Mouse (Mus musculus) MEL (cell line): ENCODE results near the gene Itgb2. TPM values are rescaled to one million over a fixed set of nuclear protein-coding genes. Genes with fewer than 3 reads are reported as not detected.

Experiments used
- DNase-seq: peaks from one replicate; pipeline ENCODE4 v3.0.0; 2011; ENCODE audit warnings: low read depth, low spot score
- H3K27ac ChIP-seq: 2 replicates; pipeline ENCODE4 v1.5.1; 2012; ENCODE audit warnings: low read depth, mild to moderate bottlenecking, control low read depth, low read length, moderate library complexity; ENCODE audit not compliant: control insufficient read depth
- H3K27me3 ChIP-seq, 2 experiments: fragments of 150-350 bp in 1 of 2; sonication (generic) in 1 of 2; 2 replicates each; pipeline ENCODE4 v1.6.1; 2012; ENCODE audit warnings: low read length in 2 of 2, mild to moderate bottlenecking in 2 of 2, improper control_type of control experiment in 1 of 2, moderate library complexity in 1 of 2; ENCODE audit not compliant: insufficient read depth in 2 of 2, control insufficient read depth in 1 of 2
- H3K36me3 ChIP-seq, 2 experiments: 2 replicates each; pipeline ENCODE4 v1.6.1; 2012 to 2014; ENCODE audit warnings: low read length in 2 of 2, improper control_type of control experiment in 1 of 2, inconsistent platforms in 1 of 2, mild to moderate bottlenecking in 1 of 2; ENCODE audit not compliant: insufficient read depth in 2 of 2, control insufficient read depth in 1 of 2
- H3K4me1 ChIP-seq, 2 experiments: fragments of 150-350 bp in 1 of 2; sonication (generic) in 1 of 2; 2 replicates each; pipeline ENCODE4 v1.6.1; 2012; ENCODE audit warnings: low read length in 2 of 2, improper control_type of control experiment in 1 of 2, mild to moderate bottlenecking in 1 of 2; ENCODE audit not compliant: insufficient read depth in 2 of 2, control insufficient read depth in 1 of 2
- H3K4me3 ChIP-seq, 2 experiments: fragments of 150-350 bp in 1 of 2; sonication (generic) in 1 of 2; 2 replicates each; pipeline ENCODE4 v1.5.1; 2012; ENCODE audit warnings: low read depth in 2 of 2, low read length in 2 of 2, mild to moderate bottlenecking in 2 of 2, moderate library complexity in 2 of 2, control low read depth in 1 of 2, improper control_type of control experiment in 1 of 2; ENCODE audit not compliant: control insufficient read depth in 1 of 2, insufficient read depth in 1 of 2
- H3K79me2 ChIP-seq: 2 replicates; pipeline ENCODE4 v1.6.1; 2012; ENCODE audit warnings: mild to moderate bottlenecking, low read length, moderate library complexity; ENCODE audit not compliant: control insufficient read depth, poor library complexity, insufficient read depth
- H3K9ac ChIP-seq: 2 replicates; pipeline ENCODE4 v1.6.1; 2012; ENCODE audit warnings: low read depth, mild to moderate bottlenecking, control low read depth, low read length, moderate library complexity; ENCODE audit not compliant: control insufficient read depth, poor library complexity, severe bottlenecking
- H3K9me3 ChIP-seq: fragments of 150-350 bp; sonication (generic); replicated peaks from 2 replicates; pipeline ENCODE4 v1.6.1; 2012; ENCODE audit warnings: mild to moderate bottlenecking, low read length, improper control_type of control experiment, moderate library complexity; ENCODE audit not compliant: insufficient read depth
- BHLHE40 ChIP-seq: IDR thresholded peaks from 2 replicates; pipeline ENCODE4 v1.6.1; 2012; ENCODE audit warnings: low read depth, mild to moderate bottlenecking, inconsistent platforms, low read length, improper control_type of control experiment, borderline replicate concordance
- CHD1 ChIP-seq: IDR thresholded peaks from 2 replicates; pipeline ENCODE4 v1.6.1; 2012; ENCODE audit warnings: low read depth, mild to moderate bottlenecking, inconsistent platforms, low read length, improper control_type of control experiment
- CTCF ChIP-seq, 3 experiments: IDR thresholded peaks in 2 of 3; conservative IDR thresholded peaks in 1 of 3; 2 replicates each; pipeline ENCODE4 v1.5.1; 2011 to 2012; ENCODE audit warnings: low read length in 3 of 3, low read depth in 2 of 3, mild to moderate bottlenecking in 2 of 3, improper control_type of control experiment in 1 of 3, inconsistent platforms in 1 of 3, mixed read lengths in 1 of 3, moderate library complexity in 1 of 3; ENCODE audit not compliant: control insufficient read depth in 1 of 3, insufficient read depth in 1 of 3, poor library complexity in 1 of 3, severe bottlenecking in 1 of 3
- ETS1 ChIP-seq: IDR thresholded peaks from 2 replicates; pipeline ENCODE4 v1.6.1; 2012; ENCODE audit warnings: low read depth, mild to moderate bottlenecking, inconsistent platforms, low read length, improper control_type of control experiment, moderate library complexity
- GABPA ChIP-seq: IDR thresholded peaks from 2 replicates; pipeline ENCODE4 v1.6.1; 2012; ENCODE audit warnings: low read depth, mild to moderate bottlenecking, inconsistent platforms, low read length, improper control_type of control experiment, moderate library complexity
- GATA1 ChIP-seq: IDR thresholded peaks from 2 replicates; pipeline ENCODE4 v1.6.1; 2011; ENCODE audit warnings: low read depth, low read length, improper control_type of control experiment
- JUND ChIP-seq: IDR thresholded peaks from 2 replicates; pipeline ENCODE4 v1.6.1; 2011; ENCODE audit warnings: low read depth, mild to moderate bottlenecking, improper control_type of control experiment, low read length
- KAT2A ChIP-seq: conservative IDR thresholded peaks from 2 replicates; pipeline ENCODE4 v1.6.1; 2012; ENCODE audit warnings: low read depth, low read length, improper control_type of control experiment, inconsistent platforms
- MAX ChIP-seq: IDR thresholded peaks from 2 replicates; pipeline ENCODE4 v1.6.1; 2011; ENCODE audit warnings: low read length, improper control_type of control experiment
- MAZ ChIP-seq: IDR thresholded peaks from 2 replicates; pipeline ENCODE4 v1.6.1; 2012; ENCODE audit warnings: low read depth, mild to moderate bottlenecking, inconsistent platforms, low read length, improper control_type of control experiment
- MYB ChIP-seq: IDR thresholded peaks from 2 replicates; pipeline ENCODE4 v1.6.1; 2011; ENCODE audit warnings: mild to moderate bottlenecking, low read depth, low read length, improper control_type of control experiment
- NRF1 ChIP-seq: IDR thresholded peaks from 2 replicates; pipeline ENCODE4 v1.6.1; 2014; ENCODE audit warnings: low read depth, mild to moderate bottlenecking, inconsistent platforms, low read length, improper control_type of control experiment, moderate library complexity; ENCODE audit not compliant: poor library complexity, insufficient read depth, severe bottlenecking
- RAD21 ChIP-seq: IDR thresholded peaks from 2 replicates; pipeline ENCODE4 v1.6.1; 2011; ENCODE audit warnings: mild to moderate bottlenecking, low read depth, low read length, improper control_type of control experiment
- RCOR1 ChIP-seq: IDR thresholded peaks from 2 replicates; pipeline ENCODE4 v1.6.1; 2012; ENCODE audit warnings: low read depth, mild to moderate bottlenecking, inconsistent platforms, low read length, improper control_type of control experiment
- SIN3A ChIP-seq: IDR thresholded peaks from 2 replicates; pipeline ENCODE4 v1.6.1; 2012; ENCODE audit warnings: low read length, improper control_type of control experiment, inconsistent platforms
- SMC3 ChIP-seq: IDR thresholded peaks from 2 replicates; pipeline ENCODE4 v1.6.1; 2011; ENCODE audit warnings: low read depth, low read length, improper control_type of control experiment
- TAL1 ChIP-seq: IDR thresholded peaks from 2 replicates; pipeline ENCODE4 v1.6.1; 2012; ENCODE audit warnings: mild to moderate bottlenecking, inconsistent platforms, low read length, moderate library complexity, mixed read lengths
- TCF12 ChIP-seq: IDR thresholded peaks from 2 replicates; pipeline ENCODE4 v1.6.1; 2014; ENCODE audit warnings: low read depth, mild to moderate bottlenecking, inconsistent platforms, low read length, improper control_type of control experiment, moderate library complexity
- ZC3H11A ChIP-seq: IDR thresholded peaks from 2 replicates; pipeline ENCODE4 v1.6.1; 2012; ENCODE audit warnings: low read depth, mild to moderate bottlenecking, inconsistent platforms, low read length, improper control_type of control experiment
- ZMIZ1 ChIP-seq: IDR thresholded peaks from 2 replicates; pipeline ENCODE4 v1.6.1; 2012; ENCODE audit warnings: low read depth, mild to moderate bottlenecking, inconsistent platforms, low read length, improper control_type of control experiment, moderate library complexity
- polyA plus RNA-seq, 2 experiments: library from polyadenylated mRNA; stranded (reverse) in 1 of 2; unstranded in 1 of 2; fragments of >175 nt in 1 of 2; fragments of >200 nt in 1 of 2; gene quantifications; 2 replicates each; pipeline versions ENCODE4 v1.2.1 to v1.2.4; 2012; ENCODE audit warnings: low replicate concordance in 2 of 2, low read depth in 1 of 2; ENCODE audit not compliant: insufficient read length in 2 of 2, insufficient read depth in 1 of 2, missing spikeins in 1 of 2
- total RNA-seq: library from RNA; depleted of rRNA; stranded (reverse); fragments of 300-350 nt; gene quantifications from 2 replicates; pipeline ENCODE4 v1.2.3, GENCODE M21; 2012

Gene Itgb2
- total and polyA plus RNA-seq, 3 experiments: 36.9 to 45.8 TPM; not detected in 1

GRCm38 (mm10) chr10:77589117-77589516 lies 59.1 kb downstream of the Itgb2 start (continued):
- TF ChIP-seq TAL1 (no peak), JUND (no peak), CHD1 (no peak), MAZ (0 out of 2 replicates have a peak, but pooled peaks have one; percentile 35), BHLHE40 (no peak), TCF12 (no peak), SIN3A (no peak; the same call in 1 of the 2 replicates), ZMIZ1 (no peak), MYB (no peak), RCOR1 (no peak), ETS1 (0 out of 2 replicates have a peak, but pooled peaks have one; percentile 15), GATA1 (peak; percentile 38; the same call in 1 of the 2 replicates)

GRCm38 (mm10) chr10:77589749-77590148 lies 59.7 kb downstream of the Itgb2 start:
- H3K79me2 ChIP-seq: peaks cover 5% of the 10 kb centered on the region
- no peak for TF ChIP-seq KAT2A
- H3K9ac ChIP-seq: no peak overlapping the region
- no peak for DNase-seq
- H3K9me3 ChIP-seq: no peaks in the 10 kb centered on the region
- no peaks in the 10 kb centered on the region for H3K27me3 ChIP-seq
- no peak overlapping the region for H3K27ac ChIP-seq
- H3K36me3 ChIP-seq: peaks cover 5 to 11% of the 10 kb centered on the region in 2 experiments
- no peak overlapping the region for H3K4me3 ChIP-seq
- peaks cover 8 to 10% of the 10 kb centered on the region in 2 experiments for H3K4me1 ChIP-seq

GRCm38 (mm10) chr10:77590812-77591211 lies 60.8 kb downstream of the Itgb2 start:
- Histone ChIP-seq H3K36me3 (peaks cover 5 to 11% of the 10 kb centered on the region in 2 experiments), H3K9me3 (no peaks in the 10 kb centered on the region), H3K4me1 (peaks cover 8 to 10% of the 10 kb centered on the region in 2 experiments), H3K9ac (no peak overlapping the region), H3K27ac (no peak overlapping the region), H3K27me3 (no peaks in the 10 kb centered on the region), H3K4me3 (no peak overlapping the region), H3K79me2 (no peaks in the 10 kb centered on the region; the same call in 1 of the 2 replicates)
- TF ChIP-seq CTCF (IDR thresholded peaks at IDR 0.05 in 2 of 3, conservative IDR thresholded peaks at IDR 0.05 in 1 of 3; ENCODE audit: control insufficient read depth in 1 of 3, insufficient read depth in 1 of 3, low read depth in 2 of 3, low read length in 3 of 3, poor library complexity in 1 of 3, severe bottlenecking in 1 of 3): peak; percentile 62 to 81 (median 78)
- TF ChIP-seq ZC3H11A: no peak
- TF ChIP-seq NRF1: peak; percentile 67
- peak; percentile 35 for TF ChIP-seq SMC3
- TF ChIP-seq MAX: 0 out of 2 replicates have a peak, but pooled peaks have one; percentile 18
- TF ChIP-seq RAD21: peak; percentile 46
- no peak for TF ChIP-seq GABPA
- DNase-seq: peak; percentile 74
